In the genomic region with DNA sequence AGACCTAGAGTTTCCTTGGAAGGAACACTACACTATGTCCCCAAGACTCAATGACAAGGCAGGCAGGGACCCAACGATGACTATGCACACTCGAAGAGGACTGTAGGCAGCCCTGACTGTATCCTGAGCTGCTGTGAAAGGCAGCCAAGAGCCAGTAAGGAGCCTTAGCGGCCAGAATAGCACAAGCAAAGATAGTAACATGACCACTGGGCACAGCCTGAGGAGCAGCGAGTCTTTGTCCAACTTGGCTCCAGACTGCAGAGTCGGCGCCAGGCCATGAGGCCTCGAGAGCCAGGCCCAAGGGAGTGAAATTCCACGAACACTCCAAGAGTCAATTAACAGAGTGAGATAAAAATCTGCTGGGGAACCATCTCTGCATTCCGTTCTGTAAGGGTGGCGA, we compare ENCODE assay signal across 10 mouse cellular contexts.
DNase-seq lines count a peak whose midpoint lies in the region; ATAC-seq lines count a peak whose summit lies in the region.
"Had no signal": no experiment of that assay in that cellular context is flagged by ENCODE, and none has a peak within 500 bp of the region (broad histone marks: within the 10 kb centered on the region; RNA-seq: fewer than 3 reads in every experiment).

No protein-coding gene starts in this region.

- no peaks in the 10 kb centered on the region for H3K36me3 ChIP-seq in midbrain, embryonic 13.5 days
- no peaks in the 10 kb centered on the region for H3K36me3 ChIP-seq in intestine, embryonic 16.5 days (ENCODE audit: control insufficient read depth, insufficient read depth, low read length)
- H3K36me3 ChIP-seq: embryonic facial prominence, embryonic 13.5 days; liver, embryonic 15.5 days had no signal

- H3K4me3 ChIP-seq in midbrain, embryonic 13.5 days (replicated peaks): no peak overlapping the region
- no peak overlapping the region for H3K4me3 ChIP-seq in intestine, embryonic 16.5 days (ENCODE audit: low read length)
- H3K4me3 ChIP-seq: embryonic facial prominence, embryonic 13.5 days; liver, embryonic 15.5 days had no signal

- no peaks in the 10 kb centered on the region for H3K27me3 ChIP-seq in midbrain, embryonic 13.5 days
- H3K27me3 ChIP-seq in intestine, embryonic 16.5 days (replicated peaks; ENCODE audit: control insufficient read depth, insufficient read depth, low read length): no peaks in the 10 kb centered on the region
- H3K27me3 ChIP-seq: embryonic facial prominence, embryonic 13.5 days; liver, embryonic 15.5 days had no signal

- no peak overlapping the region for H3K27ac ChIP-seq in midbrain, embryonic 13.5 days
- no peak overlapping the region for H3K27ac ChIP-seq in intestine, embryonic 16.5 days (ENCODE audit: low read length)
- H3K27ac ChIP-seq: embryonic facial prominence, embryonic 13.5 days; liver, embryonic 15.5 days had no signal

- peak; percentile 76 for DNase-seq in adrenal gland, postnatal 10 days
- DNase-seq in adrenal gland, postnatal 4 days (ENCODE audit: low spot score in 2 of 2): no peak
- DNase-seq in right cerebral cortex, postnatal 10 days (ENCODE audit: low spot score in 2 of 2): peak; percentile 69 to 71
- no peak for DNase-seq in right cerebral cortex, postnatal 14 days
- DNase-seq in heart, postnatal 4 days: peak; percentile 72
- no peak for DNase-seq in thymus, postnatal 0 days (ENCODE audit: low spot score)

- no peaks in the 10 kb centered on the region for H3K9me3 ChIP-seq in midbrain, embryonic 13.5 days
- no peaks in the 10 kb centered on the region for H3K9me3 ChIP-seq in intestine, embryonic 16.5 days (ENCODE audit: control insufficient read depth, low read length)
- H3K9me3 ChIP-seq: embryonic facial prominence, embryonic 13.5 days; liver, embryonic 15.5 days had no signal

- WGBS in midbrain, embryonic 13.5 days: 93% methylated on average over 10 of the region's 10 CpGs
- WGBS in intestine, embryonic 16.5 days: 78% methylated on average over 10 of the region's 10 CpGs

- H3K4me2 ChIP-seq in midbrain, embryonic 13.5 days (replicated peaks): no peak overlapping the region
- no peak overlapping the region for H3K4me2 ChIP-seq in intestine, embryonic 16.5 days (ENCODE audit: low read depth, low read length)
- H3K4me2 ChIP-seq: embryonic facial prominence, embryonic 13.5 days; liver, embryonic 15.5 days had no signal

- no peak overlapping the region for H3K9ac ChIP-seq in midbrain, embryonic 13.5 days (replicated peaks)
- no peak overlapping the region for H3K9ac ChIP-seq in intestine, embryonic 16.5 days (ENCODE audit: low read depth, low read length)
- H3K9ac ChIP-seq: embryonic facial prominence, embryonic 13.5 days; liver, embryonic 15.5 days had no signal

- H3K4me1 ChIP-seq in midbrain, embryonic 13.5 days (replicated peaks): peaks cover 26% of the 10 kb centered on the region
- H3K4me1 ChIP-seq in intestine, embryonic 16.5 days (ENCODE audit: control insufficient read depth, insufficient read depth, low read length): peaks cover 6% of the 10 kb centered on the region

- no peak for ATAC-seq in midbrain, embryonic 13.5 days
- ATAC-seq in intestine, embryonic 16.5 days: no peak

Comparison
In these comparisons a context has a peak if more than half of its experiments do, and no peak if none do; other contexts are left out.
1. DNase-seq: peak in adrenal gland, postnatal 10 days (single experiment), right cerebral cortex, postnatal 10 days (2 of 2) and heart, postnatal 4 days (single experiment); none in adrenal gland, postnatal 4 days (0 of 2), right cerebral cortex, postnatal 14 days (single experiment) and thymus, postnatal 0 days (single experiment).